Mouse (Mus musculus) spleen, adult 2 months (tissue): ENCODE results near the gene Gtpbp8.

Experiments used
- CTCF ChIP-seq: fragments of 200-500 bp; IDR thresholded peaks from 2 replicates; pipeline ENCODE4 v1.5.1; 2011; ENCODE audit warnings: mild to moderate bottlenecking, inconsistent platforms; ENCODE audit not compliant: insufficient read depth, insufficient read length, insufficient replicate concordance; ENCODE audit errors: extremely low read depth
- POLR2A ChIP-seq: fragments of 200-500 bp; IDR thresholded peaks from 2 replicates; pipeline ENCODE4 v1.6.1; 2011; ENCODE audit warnings: low read depth, low read length, inconsistent platforms

- TF ChIP-seq CTCF (no peak), POLR2A (no peak)
Measured at GRCm38 (mm10) chr16:44761811-44762210, 15.6 kb upstream of the Gtpbp8 start.
